Mouse (Mus musculus) stomach, embryonic 16.5 days (tissue): Measurements from ENCODE around the gene Ctnnd1. TPM values are rescaled to one million over a fixed set of nuclear protein-coding genes. Genes with fewer than 3 reads are reported as not detected.

Experiments
- ATAC-seq: fragments of 200-750 bp; cut with Nextera tagmentation; 2 replicates; pipeline ENCODE4 v1.8.0; 2017; ENCODE audit warnings: moderate number of reproducible peaks, moderate TSS enrichment; ENCODE audit not compliant: insufficient read depth, low FRiP score
- H3K27ac ChIP-seq: fragments of 300-500 bp; sonication (generic); 2 replicates; pipeline ENCODE4 v1.5.1; 2014; ENCODE audit warnings: low read length
- H3K27me3 ChIP-seq: fragments of 300-500 bp; sonication (generic); 2 replicates; pipeline ENCODE4 v1.6.1; 2014; ENCODE audit warnings: low read length, control low read depth, mixed read lengths; ENCODE audit not compliant: control insufficient read depth, insufficient read depth
- H3K36me3 ChIP-seq: fragments of 300-500 bp; sonication (generic); 2 replicates; pipeline ENCODE4 v1.6.1; 2014; ENCODE audit warnings: low read length; ENCODE audit not compliant: control insufficient read depth, insufficient read depth
- H3K4me1 ChIP-seq: fragments of 300-500 bp; sonication (generic); 2 replicates; pipeline ENCODE4 v1.6.1; 2014; ENCODE audit warnings: low read length, control low read depth, mixed read lengths; ENCODE audit not compliant: control insufficient read depth, insufficient read depth
- H3K4me2 ChIP-seq: fragments of 300-500 bp; sonication (generic); 2 replicates; pipeline ENCODE4 v1.6.1; 2014; ENCODE audit warnings: low read depth, low read length, mixed read lengths
- H3K4me3 ChIP-seq: fragments of 300-500 bp; sonication (generic); replicated peaks from 2 replicates; pipeline ENCODE4 v1.5.1; 2014; ENCODE audit warnings: mild to moderate bottlenecking, low read length
- H3K9ac ChIP-seq: fragments of 300-500 bp; sonication (generic); 2 replicates; pipeline ENCODE4 v1.6.1; 2014; ENCODE audit warnings: low read length
- H3K9me3 ChIP-seq: fragments of 300-500 bp; sonication (generic); replicated peaks from 2 replicates; pipeline ENCODE4 v1.6.1; 2016; ENCODE audit warnings: low read length, control low read depth; ENCODE audit not compliant: control insufficient read depth
- WGBS: fragments of 180-500 bp; shearing (Covaris S2); extraction: QIAGEN DNeasy Blood & Tissue Kit; methylation state at CpG from one replicate; pipeline ENCODE4 v1.1.7; 2014; 5-methylcytosine and 5-hydroxymethylcytosine counted together
- polyA plus RNA-seq: library from polyadenylated mRNA; unstranded; fragments of >200 nt; fragmentation: Nextera tagmentation; extraction: Ambion mirVana; gene quantifications from 2 replicates; pipeline ENCODE4 v1.2.1, GENCODE M21; 2015

Ctnnd1 gene
- polyA plus RNA-seq, 1 experiment from 2014 or later, result 75.7 TPM

DNA sequence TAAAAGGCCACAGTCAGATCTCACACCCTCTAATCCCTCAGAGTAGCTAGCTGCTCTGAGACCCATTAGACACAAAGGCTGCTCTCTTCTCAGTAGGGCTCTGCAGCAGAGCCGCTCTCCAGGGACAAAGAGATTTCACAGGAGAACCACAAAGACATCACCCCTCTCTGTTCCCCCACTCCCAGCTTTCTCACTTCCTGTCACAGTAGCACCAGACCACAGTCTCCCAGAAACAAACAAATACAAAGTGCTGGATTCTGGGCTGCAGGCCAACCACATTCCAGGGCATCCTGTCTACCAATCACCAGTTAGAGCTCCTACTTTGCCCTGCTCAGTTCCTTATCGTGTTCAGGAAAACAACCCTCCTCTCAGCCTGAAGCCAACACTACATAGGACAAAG, 15.0 kb downstream of the Ctnnd1 start:
- H3K4me3 ChIP-seq, result peak overlapping the region; percentile 26
- H3K4me1 ChIP-seq, result peaks cover 61% of the 10 kb centered on the region
- H3K36me3 ChIP-seq, result no peaks in the 10 kb centered on the region
- H3K9ac ChIP-seq, result peak overlapping the region; percentile 58
- peak overlapping the region; percentile 53 for H3K4me2 ChIP-seq
- 2% methylated on average over 2 of the region's 2 CpGs for WGBS
- peak overlapping the region; percentile 96 for H3K27ac ChIP-seq
- no peaks in the 10 kb centered on the region for H3K27me3 ChIP-seq
- H3K9me3 ChIP-seq, result no peaks in the 10 kb centered on the region
- ATAC-seq, result peak; percentile 90

GRCm38 (mm10) chr2:84634934-84635482, 15.6 kb downstream of the Ctnnd1 start:
- Histone ChIP-seq H3K9me3 (no peaks in the 10 kb centered on the region), H3K4me2 (peak overlapping the region; percentile 53), H3K27me3 (no peaks in the 10 kb centered on the region), H3K9ac (peak overlapping the region; percentile 58), H3K4me3 (peak overlapping the region; percentile 26), H3K36me3 (no peaks in the 10 kb centered on the region), H3K27ac (peak overlapping the region; percentile 96), H3K4me1 (peaks cover 60% of the 10 kb centered on the region)
- WGBS, result 24% methylated on average over 4 of the region's 4 CpGs
- no peak for ATAC-seq

DNA sequence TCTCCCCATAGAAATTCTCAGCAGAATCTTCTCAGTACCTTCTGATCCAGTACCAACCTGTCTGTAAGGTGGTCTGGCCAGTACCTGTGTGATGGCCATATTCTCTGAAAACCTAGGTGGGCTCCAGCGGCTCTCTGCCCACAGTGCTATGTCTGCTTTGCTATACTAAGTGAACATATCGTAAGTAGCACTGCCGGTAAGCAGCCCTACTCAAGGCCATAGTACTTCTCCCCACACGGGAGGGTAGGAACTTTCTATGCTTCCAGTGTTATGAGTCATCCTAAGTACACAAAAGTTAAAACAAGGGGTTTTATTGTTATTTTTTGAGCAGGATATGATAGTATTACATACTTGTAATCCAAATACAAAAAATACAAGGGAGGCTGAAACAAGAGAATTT, 16.6 kb downstream of the Ctnnd1 start:
- peak overlapping the region; percentile 15 for H3K4me3 ChIP-seq
- H3K27ac ChIP-seq, result peak overlapping the region; percentile 96
- ATAC-seq, result peak; percentile 19; the same call in 1 of the 2 replicates
- H3K9me3 ChIP-seq, result no peaks in the 10 kb centered on the region
- no peaks in the 10 kb centered on the region for H3K27me3 ChIP-seq
- peak overlapping the region; percentile 53 for H3K4me2 ChIP-seq
- H3K9ac ChIP-seq, result peak overlapping the region; percentile 24; the same call in 1 of the 2 replicates
- WGBS, result 39% methylated on average over 4 of the region's 4 CpGs
- H3K36me3 ChIP-seq, result 0 out of 2 replicates have a peak, but pooled peaks cover 2% of the 10 kb centered on the region
- H3K4me1 ChIP-seq, result peaks cover 58% of the 10 kb centered on the region

GRCm38 (mm10) chr2:84632999-84633398, 17.6 kb downstream of the Ctnnd1 start:
- Histone ChIP-seq H3K36me3 (0 out of 2 replicates have a peak, but pooled peaks cover 2% of the 10 kb centered on the region), H3K4me1 (peaks cover 51% of the 10 kb centered on the region), H3K4me2 (peak overlapping the region; percentile 39), H3K9ac (0 out of 2 replicates have a peak overlapping the region, but pooled peaks have one; percentile 5), H3K27me3 (no peaks in the 10 kb centered on the region), H3K9me3 (no peaks in the 10 kb centered on the region), H3K27ac (peak overlapping the region; percentile 96), H3K4me3 (0 out of 2 replicates have a peak overlapping the region, but pooled peaks have one; percentile 4)
- WGBS, result 10% methylated on average over 3 of the region's 3 CpGs
- peak; percentile 71 for ATAC-seq

GRCm38 (mm10) chr2:84632001-84632400, 18.6 kb downstream of the Ctnnd1 start:
- H3K27ac ChIP-seq, result peak overlapping the region; percentile 96
- WGBS, result 79% methylated on average over 1 of the region's 1 CpGs
- no peak overlapping the region; the same call in 1 of the 2 replicates for H3K4me2 ChIP-seq
- no peak overlapping the region for H3K4me3 ChIP-seq
- H3K9ac ChIP-seq, result no peak overlapping the region
- H3K9me3 ChIP-seq, result no peaks in the 10 kb centered on the region
- 0 out of 2 replicates have a peak, but pooled peaks cover 2% of the 10 kb centered on the region for H3K36me3 ChIP-seq
- no peak for ATAC-seq
- H3K27me3 ChIP-seq, result no peaks in the 10 kb centered on the region
- H3K4me1 ChIP-seq, result peaks cover 48% of the 10 kb centered on the region

GRCm38 (mm10) chr2:84627036-84627435, 23.5 kb downstream of the Ctnnd1 start:
- peaks cover 37% of the 10 kb centered on the region for H3K4me1 ChIP-seq
- no peak overlapping the region for H3K4me3 ChIP-seq
- H3K9ac ChIP-seq, result no peak overlapping the region
- H3K4me2 ChIP-seq, result peak overlapping the region; percentile 20; the same call in 1 of the 2 replicates
- H3K36me3 ChIP-seq, result peaks cover 6% of the 10 kb centered on the region; the same call in 1 of the 2 replicates
- no peak for ATAC-seq
- 43% methylated on average over 3 of the region's 3 CpGs for WGBS
- peak overlapping the region; percentile 83 for H3K27ac ChIP-seq
- no peaks in the 10 kb centered on the region for H3K9me3 ChIP-seq
- no peaks in the 10 kb centered on the region for H3K27me3 ChIP-seq

DNA sequence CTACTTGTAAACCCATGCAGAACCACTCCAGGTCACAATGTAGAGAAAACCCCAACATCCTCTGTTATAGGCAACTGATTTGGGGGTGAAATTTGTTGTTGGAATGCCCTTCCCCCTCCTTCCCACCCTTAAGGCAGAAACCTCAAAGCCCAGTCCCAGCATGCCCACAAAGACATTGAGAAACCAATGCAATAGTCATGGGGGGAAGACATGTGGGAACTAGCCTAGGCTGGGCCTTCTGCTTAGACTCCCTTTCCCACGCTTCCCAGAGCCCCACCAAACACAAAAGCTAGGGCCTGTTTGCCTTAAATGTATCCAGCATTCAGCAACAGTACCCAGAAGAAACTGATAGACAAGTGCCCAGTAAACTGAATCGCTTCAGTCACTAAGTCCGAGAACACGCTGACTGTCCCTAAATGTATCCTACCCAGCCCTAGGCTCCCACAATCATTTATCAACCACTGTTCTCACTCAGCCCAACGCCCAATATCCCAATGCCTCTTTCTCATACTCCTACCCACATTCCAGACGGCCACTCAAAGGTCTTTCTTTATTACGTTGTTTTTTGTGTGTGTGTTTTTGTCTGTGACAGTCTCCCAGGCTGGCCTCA, 24.1 kb downstream of the Ctnnd1 start:
- peak; percentile 3; the same call in 1 of the 2 replicates for ATAC-seq
- Histone ChIP-seq H3K4me1 (peaks cover 37% of the 10 kb centered on the region), H3K27ac (peak overlapping the region; percentile 83), H3K4me3 (no peak overlapping the region), H3K9ac (no peak overlapping the region), H3K36me3 (peaks cover 6% of the 10 kb centered on the region; the same call in 1 of the 2 replicates), H3K4me2 (peak overlapping the region; percentile 20; the same call in 1 of the 2 replicates), H3K9me3 (no peaks in the 10 kb centered on the region), H3K27me3 (no peaks in the 10 kb centered on the region)
- 56% methylated on average over 7 of the region's 7 CpGs for WGBS

- peak overlapping the region; percentile 55; the same call in 1 of the 2 replicates for H3K27ac ChIP-seq
- peaks cover 43% of the 10 kb centered on the region for H3K4me1 ChIP-seq
- no peak overlapping the region for H3K4me3 ChIP-seq
- H3K4me2 ChIP-seq, result no peak overlapping the region
- H3K9me3 ChIP-seq, result no peaks in the 10 kb centered on the region
- H3K27me3 ChIP-seq, result no peaks in the 10 kb centered on the region
- 90% methylated on average over 17 of the region's 17 CpGs for WGBS
- no peak overlapping the region for H3K9ac ChIP-seq
- peaks cover 17% of the 10 kb centered on the region for H3K36me3 ChIP-seq
- no peak for ATAC-seq
These were observed 26.4 kb downstream of the Ctnnd1 start for GRCm38 (mm10) chr2:84624201-84624600.

- no peak overlapping the region for H3K4me2 ChIP-seq
- no peaks in the 10 kb centered on the region for H3K9me3 ChIP-seq
- H3K4me3 ChIP-seq, result no peak overlapping the region
- H3K9ac ChIP-seq, result no peak overlapping the region
- no peaks in the 10 kb centered on the region for H3K27me3 ChIP-seq
- WGBS, result 78% methylated on average over 3 of the region's 3 CpGs
- peaks cover 17% of the 10 kb centered on the region for H3K36me3 ChIP-seq
- H3K27ac ChIP-seq, result peak overlapping the region; percentile 55; the same call in 1 of the 2 replicates
- H3K4me1 ChIP-seq, result peaks cover 43% of the 10 kb centered on the region
- ATAC-seq, result no peak
These were observed 27.0 kb downstream of the Ctnnd1 start for GRCm38 (mm10) chr2:84623428-84624119.
